Mouse (Mus musculus) kidney, embryonic 14.5 days (tissue): ENCODE results near the gene Gm39653. TPM values are rescaled to one million over a fixed set of nuclear protein-coding genes. Genes with fewer than 3 reads are reported as not detected.

Experiments
- ATAC-seq: fragments of 200-750 bp; cut with Nextera tagmentation; 2 replicates; pipeline ENCODE4 v1.8.0; 2017; ENCODE audit warnings: moderate number of reproducible peaks, mild to moderate bottlenecking, moderate TSS enrichment, moderate library complexity; ENCODE audit not compliant: low FRiP score, low TSS enrichment
- H3K27ac ChIP-seq: fragments of 300-500 bp; sonication (generic); 2 replicates; pipeline ENCODE4 v1.5.1; 2014; ENCODE audit warnings: low read depth, mild to moderate bottlenecking, low read length, moderate library complexity, mixed read lengths
- H3K27me3 ChIP-seq: fragments of 300-500 bp; sonication (generic); 2 replicates; pipeline ENCODE4 v1.6.1; 2014; ENCODE audit warnings: mild to moderate bottlenecking, low read length; ENCODE audit not compliant: control insufficient read depth, insufficient read depth
- H3K36me3 ChIP-seq: fragments of 300-500 bp; sonication (generic); 2 replicates; pipeline ENCODE4 v1.6.1; 2014; ENCODE audit warnings: low read length, mixed read lengths; ENCODE audit not compliant: control insufficient read depth, insufficient read depth
- H3K4me1 ChIP-seq: fragments of 300-500 bp; sonication (generic); 2 replicates; pipeline ENCODE4 v1.6.1; 2014; ENCODE audit warnings: low read length, mixed read lengths; ENCODE audit not compliant: control insufficient read depth, insufficient read depth
- H3K4me2 ChIP-seq: fragments of 300-500 bp; sonication (generic); replicated peaks from 2 replicates; pipeline ENCODE4 v1.6.1; 2014; ENCODE audit warnings: low read depth, mild to moderate bottlenecking, low read length
- H3K4me3 ChIP-seq: fragments of 300-500 bp; sonication (generic); 2 replicates; pipeline ENCODE4 v1.5.1; 2014; ENCODE audit warnings: mild to moderate bottlenecking, low read length
- H3K9ac ChIP-seq: fragments of 300-500 bp; sonication (generic); 2 replicates; pipeline ENCODE4 v1.6.1; 2014; ENCODE audit warnings: low read depth, mild to moderate bottlenecking, low read length, moderate library complexity
- H3K9me3 ChIP-seq: fragments of 300-500 bp; sonication (generic); 2 replicates; pipeline ENCODE4 v1.6.1; 2016; ENCODE audit warnings: low read length; ENCODE audit not compliant: control insufficient read depth
- WGBS: fragments of 180-500 bp; shearing (Covaris S2); extraction: QIAGEN DNeasy Blood & Tissue Kit; methylation state at CpG from one replicate; pipeline ENCODE4 v1.1.7; 2014; 5-methylcytosine and 5-hydroxymethylcytosine counted together
- polyA plus RNA-seq: library from polyadenylated mRNA; unstranded; fragments of >200 nt; fragmentation: Nextera tagmentation; extraction: Ambion mirVana; gene quantifications from 2 replicates; pipeline ENCODE4 v1.2.1, GENCODE M21; 2014

Gm39653 gene
- not detected in 2 replicates for polyA plus RNA-seq

DNA sequence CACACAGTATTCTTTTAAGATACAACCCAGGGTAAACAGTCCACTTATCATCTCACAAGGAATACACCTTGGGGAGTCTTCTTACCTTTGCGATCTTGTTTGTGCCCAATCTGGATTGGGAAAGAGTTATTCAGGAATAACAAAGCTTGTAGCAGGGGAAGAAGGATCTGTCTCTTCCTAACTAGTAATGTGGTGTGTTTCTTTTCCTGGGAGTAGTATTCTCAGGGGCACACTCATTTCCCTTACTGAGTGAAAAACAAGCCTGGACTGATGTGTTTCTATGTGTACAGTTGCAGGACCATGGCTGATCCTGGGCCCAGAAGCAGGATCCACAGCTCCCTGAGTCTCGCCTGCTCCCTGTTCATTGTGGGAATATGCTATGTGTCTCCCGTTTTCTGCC is at the start of gene Gm39653:
Gene Gm39653, plus strand, starts transcription at position 301 of the 400 bp plus-strand sequence.
- Histone ChIP-seq H3K4me2 (no peak within 1 kb of the TSS), H3K27ac (no peak within 1 kb of the TSS), H3K4me3 (no peak within 1 kb of the TSS), H3K27me3 (no peaks in the 10 kb centered on the region), H3K9ac (no peak within 1 kb of the TSS), H3K36me3 (no peaks in the 10 kb centered on the region), H3K4me1 (no peaks in the 10 kb centered on the region), H3K9me3 (no peaks in the 10 kb centered on the region)
- ATAC-seq, result no peak
- 78% methylated on average over 3 of the region's 3 CpGs for WGBS

GRCm38 (mm10) chr1:63566501-63566900 is 49.3 kb upstream of the Gm39653 start:
- no peak for ATAC-seq
- Histone ChIP-seq H3K4me2 (no peak overlapping the region), H3K9me3 (no peaks in the 10 kb centered on the region), H3K36me3 (no peaks in the 10 kb centered on the region), H3K9ac (no peak overlapping the region), H3K27me3 (no peaks in the 10 kb centered on the region), H3K4me3 (no peak overlapping the region), H3K27ac (no peak overlapping the region), H3K4me1 (no peaks in the 10 kb centered on the region)
- 54% methylated on average over 7 of the region's 7 CpGs for WGBS

DNA sequence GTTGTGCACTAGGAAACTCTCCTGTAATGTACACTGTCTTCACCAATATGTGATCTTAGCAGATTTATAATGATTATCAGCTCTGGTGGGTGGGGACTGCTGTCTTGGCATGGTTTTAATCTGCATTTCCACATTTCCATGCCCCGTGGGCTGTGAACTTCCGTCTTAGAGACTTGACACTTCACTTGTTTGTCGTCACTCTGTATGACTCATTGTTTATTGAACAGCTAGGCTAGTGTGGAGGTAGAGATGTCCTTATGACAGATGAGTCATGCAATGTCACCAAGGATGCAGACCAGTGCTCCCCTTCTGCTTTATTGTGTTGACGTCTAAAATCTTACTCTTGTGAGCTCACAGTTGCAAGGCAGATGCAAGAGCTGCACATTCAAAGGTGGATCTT is 48.7 kb upstream of the Gm39653 start:
- 58% methylated on average over 4 of the region's 4 CpGs for WGBS
- Histone ChIP-seq H3K9me3 (no peaks in the 10 kb centered on the region), H3K27ac (no peak overlapping the region), H3K4me1 (no peaks in the 10 kb centered on the region), H3K9ac (no peak overlapping the region), H3K36me3 (no peaks in the 10 kb centered on the region), H3K4me3 (no peak overlapping the region), H3K27me3 (no peaks in the 10 kb centered on the region), H3K4me2 (no peak overlapping the region)
- no peak for ATAC-seq

- H3K4me3 ChIP-seq, result no peak overlapping the region
- no peak overlapping the region for H3K9ac ChIP-seq
- no peak overlapping the region for H3K27ac ChIP-seq
- H3K9me3 ChIP-seq, result no peaks in the 10 kb centered on the region
- no peaks in the 10 kb centered on the region for H3K4me1 ChIP-seq
- 69% methylated on average over 7 of the region's 7 CpGs for WGBS
- H3K27me3 ChIP-seq, result no peaks in the 10 kb centered on the region
- no peaks in the 10 kb centered on the region for H3K36me3 ChIP-seq
- ATAC-seq, result no peak
- no peak overlapping the region for H3K4me2 ChIP-seq
These were observed 43.5 kb upstream of the Gm39653 start for GRCm38 (mm10) chr1:63572229-63572628.

DNA sequence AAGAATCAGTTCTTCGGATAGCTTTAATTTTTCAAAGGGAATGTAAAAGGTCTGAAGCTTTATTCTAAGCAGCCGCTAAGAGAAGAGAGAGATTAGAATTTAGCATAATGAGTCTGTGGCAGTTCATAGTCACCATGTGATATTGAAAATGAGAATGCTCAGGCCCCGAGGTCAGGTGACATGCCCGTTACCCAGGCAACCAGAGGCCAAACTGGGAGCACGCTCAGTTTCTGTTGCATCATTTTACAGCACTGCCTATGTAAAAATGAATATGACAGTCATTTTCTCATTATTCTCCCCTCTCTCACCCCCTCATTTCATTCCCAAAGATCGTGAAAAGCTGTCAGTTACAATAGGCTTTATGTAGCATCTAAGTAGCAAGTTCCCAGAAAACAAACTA is 42.3 kb upstream of the Gm39653 start:
- WGBS, result 61% methylated on average over 6 of the region's 6 CpGs
- H3K4me1 ChIP-seq, result no peaks in the 10 kb centered on the region
- H3K36me3 ChIP-seq, result no peaks in the 10 kb centered on the region
- no peaks in the 10 kb centered on the region for H3K27me3 ChIP-seq
- no peak for ATAC-seq
- H3K4me2 ChIP-seq, result no peak overlapping the region
- no peak overlapping the region for H3K27ac ChIP-seq
- H3K4me3 ChIP-seq, result no peak overlapping the region
- no peak overlapping the region for H3K9ac ChIP-seq
- no peaks in the 10 kb centered on the region for H3K9me3 ChIP-seq

GRCm38 (mm10) chr1:63573864-63574611 is 41.7 kb upstream of the Gm39653 start:
- ATAC-seq, result no peak
- 61% methylated on average over 12 of the region's 12 CpGs for WGBS
- no peaks in the 10 kb centered on the region for H3K9me3 ChIP-seq
- H3K36me3 ChIP-seq, result no peaks in the 10 kb centered on the region
- H3K4me2 ChIP-seq, result no peak overlapping the region
- no peaks in the 10 kb centered on the region for H3K4me1 ChIP-seq
- no peak overlapping the region for H3K9ac ChIP-seq
- H3K27me3 ChIP-seq, result no peaks in the 10 kb centered on the region
- H3K27ac ChIP-seq, result no peak overlapping the region
- H3K4me3 ChIP-seq, result no peak overlapping the region

GRCm38 (mm10) chr1:63576803-63577202 is 39.0 kb upstream of the Gm39653 start:
- no peak for ATAC-seq

GRCm38 (mm10) chr1:63579153-63579552 is 36.6 kb upstream of the Gm39653 start:
- Histone ChIP-seq H3K4me2 (no peak overlapping the region), H3K9me3 (no peaks in the 10 kb centered on the region), H3K36me3 (no peaks in the 10 kb centered on the region), H3K9ac (no peak overlapping the region), H3K4me1 (no peaks in the 10 kb centered on the region), H3K27ac (no peak overlapping the region), H3K4me3 (no peak overlapping the region), H3K27me3 (no peaks in the 10 kb centered on the region)
- WGBS, result 75% methylated on average over 8 of the region's 8 CpGs
- no peak for ATAC-seq

More at GRCm38 (mm10) chr1:63576803-63577202, 39.0 kb upstream of the Gm39653 start:
- Histone ChIP-seq H3K27me3 (no peaks in the 10 kb centered on the region), H3K4me1 (no peaks in the 10 kb centered on the region), H3K9ac (no peak overlapping the region), H3K9me3 (no peaks in the 10 kb centered on the region), H3K4me2 (no peak overlapping the region), H3K4me3 (no peak overlapping the region), H3K27ac (no peak overlapping the region), H3K36me3 (no peaks in the 10 kb centered on the region)
- 82% methylated on average over 5 of the region's 5 CpGs for WGBS

DNA sequence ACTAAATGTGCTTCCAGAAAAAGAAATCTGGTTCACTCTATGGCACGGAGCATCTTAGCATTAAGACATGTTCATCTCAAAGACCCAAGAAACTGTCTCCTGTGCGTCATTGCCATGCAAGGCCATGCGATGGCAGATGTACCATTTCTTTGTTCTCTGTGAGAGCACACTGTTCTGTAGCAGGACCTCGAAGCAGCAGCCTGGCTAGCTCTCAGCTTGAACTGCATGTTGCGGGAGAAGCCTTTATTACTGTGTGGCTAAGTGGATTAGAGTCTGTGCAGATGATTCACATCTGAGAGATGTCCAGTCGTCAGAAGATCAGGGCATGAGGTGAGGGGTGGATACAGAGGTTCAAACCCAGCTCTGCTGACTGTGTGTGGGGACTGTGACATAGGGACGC is 28.9 kb upstream of the Gm39653 start:
- WGBS, result 77% methylated on average over 7 of the region's 7 CpGs
- ATAC-seq, result no peak

More for the DNA sequence above, 28.9 kb upstream of the Gm39653 start:
- Histone ChIP-seq H3K4me3 (no peak overlapping the region), H3K27ac (no peak overlapping the region), H3K36me3 (no peaks in the 10 kb centered on the region), H3K27me3 (no peaks in the 10 kb centered on the region), H3K4me1 (no peaks in the 10 kb centered on the region), H3K9me3 (no peaks in the 10 kb centered on the region), H3K9ac (no peak overlapping the region), H3K4me2 (no peak overlapping the region)
